Mouse (Mus musculus): ENCODE data around the gene Trim14. TPM values are rescaled to one million over a fixed set of nuclear protein-coding genes. Genes with fewer than 3 reads are reported as not detected.
A peak's percentile ranks its signal among the peaks of the same experiment; 100 is the strongest.

The Trim14 gene
- total and polyA plus RNA-seq, 3 experiments = 18.2 to 25.9 (median 18.7) TPM

GRCm38 (mm10) chr4:46450519-46451131 lies 85.3 kb downstream of the Trim14 start, which contains the start of gene Anp32b:
Gene Anp32b (plus strand): TSS chr4:46450902.
- Histone ChIP-seq H3K4me3 (ENCODE audit: low read depth, low read length) (peak within 1 kb of the TSS; percentile 81), H3K36me3 (replicated peaks) (peaks cover 20% of the 10 kb centered on the region), H3K27me3 (ENCODE audit: insufficient read depth, low read length) (no peaks in the 10 kb centered on the region), H3K4me1 (ENCODE audit: insufficient read depth, low read depth, low read length) (peaks cover 66% of the 10 kb centered on the region), H3K9me3 (replicated peaks) (no peaks in the 10 kb centered on the region)
- TF ChIP-seq GATA2 (IDR thresholded peaks at IDR 0.05; ENCODE audit: borderline replicate concordance, low read depth, low read length) = no peak
- peak; percentile 50; the same call in 1 of the 2 replicates for TF ChIP-seq CTCF (IDR thresholded peaks at IDR 0.05; ENCODE audit: low read depth, low read length)
- peak; percentile 95 for DNase-seq (ENCODE audit: low spot score)
- peak; percentile 38 for ATAC-seq (ENCODE audit: extremely low read depth, insufficient number of reproducible peaks, low FRiP score, poor library complexity, severe bottlenecking)

DNA sequence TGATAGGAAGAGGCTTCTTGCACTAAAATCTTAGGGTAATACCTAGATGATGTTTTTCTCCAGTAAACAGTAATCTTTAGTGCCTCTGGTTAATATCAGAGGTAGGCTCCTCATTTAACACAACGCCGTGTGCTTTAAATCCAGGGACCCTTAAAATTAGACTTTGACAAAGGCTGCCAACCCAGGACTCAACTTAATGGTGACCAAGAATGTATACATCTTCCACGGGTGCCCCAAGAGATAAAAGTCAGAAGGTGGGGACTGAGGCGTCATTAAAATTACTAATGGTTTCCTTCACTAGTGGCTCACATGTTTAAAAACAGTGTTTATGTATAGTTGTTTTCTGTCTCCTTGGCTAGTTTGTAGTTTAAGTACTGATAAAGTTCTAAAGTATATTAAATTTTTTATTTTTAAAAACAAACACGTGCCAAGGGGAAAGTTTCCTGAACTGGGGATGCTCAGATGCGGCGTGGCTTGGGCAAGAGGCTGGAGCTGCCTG lies 85.9 kb downstream of the Trim14 start:
- no peak for TF ChIP-seq CTCF (IDR thresholded peaks at IDR 0.05; ENCODE audit: low read depth, low read length)
- no peak for TF ChIP-seq POLR2AphosphoS5 (IDR thresholded peaks at IDR 0.05; ENCODE audit: insufficient replicate concordance, low read depth, low read length)
- TF ChIP-seq GATA1 (IDR thresholded peaks at IDR 0.05; ENCODE audit: borderline replicate concordance, low read length) = no peak
- no peak for TF ChIP-seq GATA2 (IDR thresholded peaks at IDR 0.05; ENCODE audit: borderline replicate concordance, low read depth, low read length)
- TF ChIP-seq TAL1 (conservative IDR thresholded peaks at IDR 0.05; ENCODE audit: low read depth, low read length) = no peak
- no peaks in the 10 kb centered on the region for H3K27me3 ChIP-seq (ENCODE audit: insufficient read depth, low read length)
- ATAC-seq (ENCODE audit: extremely low read depth, insufficient number of reproducible peaks, low FRiP score, poor library complexity, severe bottlenecking) (no peak), DNase-seq (ENCODE audit: low spot score) (no peak)
- H3K4me1 ChIP-seq (ENCODE audit: insufficient read depth, low read depth, low read length) = peaks cover 66% of the 10 kb centered on the region
- peaks cover 19% of the 10 kb centered on the region for H3K36me3 ChIP-seq (replicated peaks)
- no peaks in the 10 kb centered on the region for H3K9me3 ChIP-seq (replicated peaks)
- H3K4me3 ChIP-seq (ENCODE audit: low read depth, low read length) = peak overlapping the region; percentile 81

DNA sequence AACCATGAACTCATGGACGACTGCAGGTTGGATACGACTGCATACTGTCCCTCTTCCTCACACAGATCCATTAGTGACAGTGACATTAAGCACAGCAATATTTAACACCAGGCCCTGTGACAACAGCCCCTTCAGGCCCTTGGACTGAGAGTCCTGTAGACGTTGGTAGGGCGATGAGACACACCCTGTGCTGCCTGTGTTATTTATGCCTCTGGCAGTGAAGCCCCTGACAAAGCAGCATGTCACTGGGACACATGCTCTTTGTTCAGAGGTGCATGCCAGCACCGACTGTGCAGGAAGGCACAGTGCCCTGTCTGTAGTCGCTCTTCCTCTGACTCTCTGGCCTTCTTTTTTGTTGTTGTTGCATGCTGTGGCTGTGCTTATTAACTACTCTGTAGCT lies 87.1 kb downstream of the Trim14 start:
- DNase-seq (ENCODE audit: low spot score) (no peak), ATAC-seq (ENCODE audit: extremely low read depth, insufficient number of reproducible peaks, low FRiP score, poor library complexity, severe bottlenecking) (no peak)
- Histone ChIP-seq H3K4me1 (ENCODE audit: insufficient read depth, low read depth, low read length) (peaks cover 58% of the 10 kb centered on the region), H3K36me3 (replicated peaks) (peaks cover 16% of the 10 kb centered on the region), H3K4me3 (ENCODE audit: low read depth, low read length) (no peak overlapping the region; the same call in 1 of the 2 replicates), H3K9me3 (replicated peaks) (no peaks in the 10 kb centered on the region), H3K27me3 (ENCODE audit: insufficient read depth, low read length) (no peaks in the 10 kb centered on the region)
- TF ChIP-seq POLR2AphosphoS5 (IDR thresholded peaks at IDR 0.05; ENCODE audit: insufficient replicate concordance, low read depth, low read length) (no peak), GATA2 (IDR thresholded peaks at IDR 0.05; ENCODE audit: borderline replicate concordance, low read depth, low read length) (no peak), CTCF (IDR thresholded peaks at IDR 0.05; ENCODE audit: low read depth, low read length) (no peak), TAL1 (conservative IDR thresholded peaks at IDR 0.05; ENCODE audit: low read depth, low read length) (no peak), GATA1 (IDR thresholded peaks at IDR 0.05; ENCODE audit: borderline replicate concordance, low read length) (no peak)

GRCm38 (mm10) chr4:46447461-46447860 lies 88.5 kb downstream of the Trim14 start:
- Histone ChIP-seq H3K36me3 (replicated peaks) (peaks cover 8% of the 10 kb centered on the region), H3K4me1 (ENCODE audit: insufficient read depth, low read depth, low read length) (peaks cover 51% of the 10 kb centered on the region), H3K9me3 (replicated peaks) (no peaks in the 10 kb centered on the region), H3K27me3 (ENCODE audit: insufficient read depth, low read length) (no peaks in the 10 kb centered on the region), H3K4me3 (ENCODE audit: low read depth, low read length) (no peak overlapping the region)
- DNase-seq (ENCODE audit: low spot score) = no peak
- TF ChIP-seq TAL1 (conservative IDR thresholded peaks at IDR 0.05; ENCODE audit: low read depth, low read length) (no peak), GATA2 (IDR thresholded peaks at IDR 0.05; ENCODE audit: borderline replicate concordance, low read depth, low read length) (no peak), CTCF (IDR thresholded peaks at IDR 0.05; ENCODE audit: low read depth, low read length) (no peak), GATA1 (IDR thresholded peaks at IDR 0.05; ENCODE audit: borderline replicate concordance, low read length) (no peak), POLR2AphosphoS5 (IDR thresholded peaks at IDR 0.05; ENCODE audit: insufficient replicate concordance, low read depth, low read length) (no peak)
- no peak for ATAC-seq (ENCODE audit: extremely low read depth, insufficient number of reproducible peaks, low FRiP score, poor library complexity, severe bottlenecking)

- TF ChIP-seq POLR2AphosphoS5 (IDR thresholded peaks at IDR 0.05; ENCODE audit: insufficient replicate concordance, low read depth, low read length) = no peak
- no peak for TF ChIP-seq TAL1 (conservative IDR thresholded peaks at IDR 0.05; ENCODE audit: low read depth, low read length)
- TF ChIP-seq GATA1 (IDR thresholded peaks at IDR 0.05; ENCODE audit: borderline replicate concordance, low read length) = no peak
- TF ChIP-seq GATA2 (IDR thresholded peaks at IDR 0.05; ENCODE audit: borderline replicate concordance, low read depth, low read length) = no peak
- TF ChIP-seq CTCF (IDR thresholded peaks at IDR 0.05; ENCODE audit: low read depth, low read length) = no peak
- DNase-seq (ENCODE audit: low spot score) (no peak), ATAC-seq (ENCODE audit: extremely low read depth, insufficient number of reproducible peaks, low FRiP score, poor library complexity, severe bottlenecking) (no peak)
- no peaks in the 10 kb centered on the region for H3K27me3 ChIP-seq (ENCODE audit: insufficient read depth, low read length)
- H3K36me3 ChIP-seq (replicated peaks) = peaks cover 6% of the 10 kb centered on the region
- H3K4me1 ChIP-seq (ENCODE audit: insufficient read depth, low read depth, low read length) = peaks cover 54% of the 10 kb centered on the region
- no peak overlapping the region for H3K4me3 ChIP-seq (ENCODE audit: low read depth, low read length)
- H3K9me3 ChIP-seq (replicated peaks) = no peaks in the 10 kb centered on the region
These were observed 90.5 kb downstream of the Trim14 start for GRCm38 (mm10) chr4:46445237-46445945.

Other genes with a start within 250 kb of the Trim14 start
- gene Foxe1, start 192.5 kb downstream of the Trim14 start, total RNA-seq (2014; fragmentation: Nextera tagmentation) = not detected in 2 replicates
- gene Foxe1, start 192.5 kb downstream of the Trim14 start, total RNA-seq (2017) = not detected in 2 replicates
- not detected in 2 replicates for gene Foxe1, start 192.5 kb downstream of the Trim14 start, polyA plus RNA-seq (2012)
- 7.1 and 12.9 TPM in 2 replicates for gene Trmo, start 146.7 kb downstream of the Trim14 start, total RNA-seq (2014; fragmentation: Nextera tagmentation)
- gene Trmo, start 146.7 kb downstream of the Trim14 start, total RNA-seq (2017) = 17.9 and 20.4 TPM in 2 replicates
- gene Trmo, start 146.7 kb downstream of the Trim14 start, polyA plus RNA-seq (2012) = 2.9 and 4.2 TPM in 2 replicates
- 39.3 and 132 TPM in 2 replicates for gene Hemgn, start 122.6 kb downstream of the Trim14 start, total RNA-seq (2014; fragmentation: Nextera tagmentation)
- gene Hemgn, start 122.6 kb downstream of the Trim14 start, total RNA-seq (2017) = 20.9 and 24.3 TPM in 2 replicates
- gene Hemgn, start 122.6 kb downstream of the Trim14 start, polyA plus RNA-seq (2012) = 5.8 and 6.3 TPM in 2 replicates
- 667 and 728 TPM in 2 replicates for gene Anp32b, start 85.2 kb downstream of the Trim14 start, total RNA-seq (2014; fragmentation: Nextera tagmentation)
- 28.6 and 40.8 TPM in 2 replicates for gene Anp32b, start 85.2 kb downstream of the Trim14 start, total RNA-seq (2017)
- gene Anp32b, start 85.2 kb downstream of the Trim14 start, polyA plus RNA-seq (2012) = 900 and 1,076 TPM in 2 replicates
- 63.1 and 64.9 TPM in 2 replicates for gene Nans, start 46.9 kb downstream of the Trim14 start, total RNA-seq (2014; fragmentation: Nextera tagmentation)
- 79.3 and 82.6 TPM in 2 replicates for gene Nans, start 46.9 kb downstream of the Trim14 start, total RNA-seq (2017)
- 55.0 and 57.1 TPM in 2 replicates for gene Nans, start 46.9 kb downstream of the Trim14 start, polyA plus RNA-seq (2012)
- gene Coro2a, start 66.1 kb upstream of the Trim14 start, total RNA-seq (2014; fragmentation: Nextera tagmentation) = 148 and 158 TPM in 2 replicates
- 79.5 and 79.6 TPM in 2 replicates for gene Coro2a, start 66.1 kb upstream of the Trim14 start, total RNA-seq (2017)
- 480 and 501 TPM in 2 replicates for gene Coro2a, start 66.1 kb upstream of the Trim14 start, polyA plus RNA-seq (2012)
- gene Tbc1d2, start 114.1 kb upstream of the Trim14 start, total RNA-seq (2014; fragmentation: Nextera tagmentation) = not detected in 2 replicates
- gene Tbc1d2, start 114.1 kb upstream of the Trim14 start, total RNA-seq (2017) = 0.12 and 0.16 TPM in 2 replicates
- gene Tbc1d2, start 114.1 kb upstream of the Trim14 start, polyA plus RNA-seq (2012) = 0.01 TPM in 1 of 2 replicates, not detected in the other